Mouse (Mus musculus): Measurements from ENCODE around the gene Krt24.
A peak's percentile ranks its signal among the peaks of the same experiment; 100 is the strongest.

Gene Krt24

DNA sequence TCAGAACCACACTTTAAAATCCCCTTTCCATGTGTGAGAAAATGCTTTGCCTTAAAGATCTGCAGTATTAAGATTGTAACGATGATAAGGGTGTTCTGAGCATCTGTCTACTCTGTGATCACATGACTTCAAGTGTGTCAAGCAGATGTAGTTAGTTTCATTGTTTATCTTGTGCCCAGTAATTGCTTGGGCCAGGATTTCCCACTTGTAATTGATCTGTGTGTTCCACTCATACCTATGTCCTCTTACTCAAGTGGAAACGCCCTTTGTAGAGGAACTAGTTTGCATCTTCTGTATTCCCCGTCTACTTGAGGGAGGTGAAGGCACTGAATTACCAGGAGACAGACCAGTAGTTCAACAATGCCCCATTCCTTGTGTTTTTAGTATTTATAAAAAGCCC is 34.4 kb downstream of the Krt24 start:
- DNase-seq: no peak

DNA sequence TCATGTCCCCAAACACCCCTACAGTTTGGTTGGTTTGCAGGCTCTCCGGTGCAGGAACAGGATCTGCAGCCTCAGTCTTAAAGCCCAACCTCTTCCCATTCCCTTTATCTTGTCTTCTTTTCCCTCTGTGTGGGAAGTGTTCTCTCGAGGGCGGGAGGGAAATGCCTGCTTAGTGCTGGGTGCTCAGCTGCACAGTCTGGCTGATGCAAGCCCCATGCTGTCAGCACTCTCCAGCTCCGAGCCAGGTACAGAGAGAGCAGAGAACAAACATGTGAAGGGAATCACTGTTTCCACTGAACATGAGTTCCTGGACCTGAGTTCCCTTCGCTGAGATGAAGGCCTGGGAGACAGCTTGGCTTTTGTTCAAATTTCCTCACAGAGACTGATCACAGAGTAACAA is 34.8 kb downstream of the Krt24 start:
- DNase-seq: no peak

GRCm38 (mm10) chr11:99249115-99249514 is 35.9 kb downstream of the Krt24 start:
- peak; percentile 49 to 52 for DNase-seq

GRCm38 (mm10) chr11:99247916-99248315 is 37.1 kb downstream of the Krt24 start:
- DNase-seq: no peak

- peak in 1 of 2 experiments; percentile 6 for DNase-seq
These were observed 40.5 kb downstream of the Krt24 start for GRCm38 (mm10) chr11:99244519-99244918.

DNA sequence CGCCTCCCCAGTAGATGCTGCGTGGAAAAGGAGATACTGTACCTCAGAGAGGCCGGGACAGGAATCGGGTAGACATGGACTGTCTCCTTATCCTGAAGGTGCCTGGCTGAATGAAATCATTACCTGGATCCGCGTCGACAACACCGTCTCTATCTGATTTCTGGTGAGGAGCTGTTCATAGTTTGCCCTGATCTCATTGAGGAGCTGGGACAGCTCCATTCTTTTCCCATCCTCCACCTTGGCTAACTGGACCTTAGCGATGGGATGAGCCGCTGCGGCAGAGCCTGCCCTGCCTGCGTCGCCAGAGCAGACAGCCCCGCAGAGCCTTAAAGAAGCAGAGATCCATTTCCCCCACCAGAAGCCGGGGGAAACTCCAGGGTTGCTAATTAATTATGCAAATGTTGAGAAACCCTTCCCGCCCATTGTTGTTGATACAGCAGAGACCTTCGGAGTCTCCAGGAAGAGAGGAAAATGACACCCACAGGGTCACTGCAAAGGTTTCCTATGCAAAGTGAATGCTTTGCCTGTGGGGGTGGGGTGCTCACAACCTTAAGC is 41.2 kb downstream of the Krt24 start, which contains the start of gene Krt222:
Gene Krt222 (minus strand): TSS at position 266 of the 555 bp plus-strand sequence.
- DNase-seq: peak; percentile 54 to 57

- no peak for DNase-seq
These were observed 41.8 kb downstream of the Krt24 start for GRCm38 (mm10) chr11:99243200-99243819.

DNA sequence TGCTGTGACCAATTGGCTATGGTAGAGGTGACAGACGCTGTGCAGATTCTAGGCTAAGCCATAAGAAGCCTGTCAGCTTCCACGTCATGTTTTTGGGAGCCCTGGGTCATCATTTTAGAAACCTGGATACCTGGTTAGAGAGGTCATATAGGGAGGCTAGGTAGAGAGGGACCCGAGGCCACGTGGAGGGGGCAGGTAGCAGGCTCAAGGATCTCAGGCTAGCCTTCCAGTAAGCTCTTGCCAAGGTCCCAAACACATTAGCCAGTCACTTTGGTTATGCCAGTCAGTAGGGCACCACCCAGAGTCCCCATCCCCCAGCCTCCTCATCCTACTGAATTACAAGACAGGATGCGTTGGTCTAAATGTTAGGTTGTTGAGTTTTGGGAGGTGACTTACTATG is 43.0 kb downstream of the Krt24 start:
- DNase-seq: no peak

GRCm38 (mm10) chr11:99238468-99238867 is 46.6 kb downstream of the Krt24 start:
- DNase-seq: peak; percentile 74 to 77

- DNase-seq: no peak
These were observed 53.8 kb downstream of the Krt24 start for GRCm38 (mm10) chr11:99231049-99231816.

DNA sequence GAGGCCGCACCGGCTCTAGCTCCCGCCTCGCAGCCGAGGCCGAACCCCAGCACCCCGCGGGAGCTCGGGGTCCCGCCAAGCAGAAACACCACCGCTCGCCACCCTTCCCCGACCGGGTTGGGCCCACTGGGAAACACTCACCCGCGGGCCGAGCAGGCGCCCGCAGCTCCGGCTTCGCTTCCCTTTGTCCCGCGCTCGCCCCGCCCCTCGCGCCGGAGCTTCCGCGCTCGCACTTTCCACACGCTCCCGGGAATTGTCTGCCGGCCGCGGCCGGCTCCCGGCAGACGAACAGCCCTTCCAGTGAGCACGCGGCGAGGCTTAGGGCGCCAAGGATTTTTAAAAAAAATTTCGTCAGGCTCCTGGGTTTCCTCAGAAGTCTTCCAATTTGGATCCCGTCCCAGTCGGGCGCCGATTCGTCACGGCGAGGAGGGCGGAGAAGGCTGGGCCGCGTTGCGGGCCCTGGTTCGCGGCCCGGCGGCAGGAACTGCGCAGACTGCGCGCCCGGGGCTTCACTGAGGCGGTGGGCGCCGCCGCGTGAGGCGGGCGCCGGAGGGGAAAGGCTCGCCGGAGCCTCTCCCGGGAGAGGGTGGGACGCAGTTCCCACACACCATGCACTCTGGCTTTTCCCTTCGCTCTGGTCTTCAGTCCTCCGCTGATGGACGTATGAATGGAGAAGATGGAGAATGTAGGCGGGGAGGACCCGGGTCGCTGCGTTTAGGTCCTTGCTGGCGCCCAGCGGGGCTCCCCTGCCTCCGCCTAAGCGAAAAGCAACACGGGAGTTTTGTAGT is 54.6 kb downstream of the Krt24 start, which contains the start of gene Smarce1:
Gene Smarce1 (minus strand): TSS at position 757 of the 788 bp plus-strand sequence.
- DNase-seq: peak; percentile 84 to 89

All from B cell, adult 2 months (primary cell).